ENCODE assay signal across 13 mouse cellular contexts in the genomic region with DNA sequence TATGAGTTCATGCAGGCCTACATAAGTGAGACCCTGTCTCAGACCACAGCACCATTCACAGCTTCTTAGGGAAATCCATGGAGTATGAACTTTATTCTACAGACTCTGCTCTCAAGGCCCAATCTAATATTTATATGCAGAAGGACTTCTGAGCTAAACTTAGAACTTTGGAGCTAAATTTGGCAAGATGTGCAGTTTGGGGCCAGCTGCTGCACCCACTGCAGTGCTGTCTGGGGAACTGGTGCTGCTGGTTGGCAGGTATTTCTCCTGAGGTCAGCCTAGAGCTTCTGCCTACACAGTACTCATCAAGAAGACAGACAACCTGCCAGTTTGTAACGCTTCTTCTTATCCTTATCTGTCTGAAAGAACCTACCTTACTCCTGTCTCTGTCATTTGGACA. TPM values are rescaled to one million over a fixed set of nuclear protein-coding genes. Genes with fewer than 3 reads are reported as not detected.
DNase-seq lines count a peak whose midpoint lies in the region; ATAC-seq and TF ChIP-seq lines count a peak whose summit lies in the region.
"Had no signal": no experiment of that assay in that cellular context is flagged by ENCODE, and none has a peak within 500 bp of the region (broad histone marks: within the 10 kb centered on the region; RNA-seq: fewer than 3 reads in every experiment).

No protein-coding gene starts in this region.

- DNase-seq in gastrocnemius, adult 18-20 months (ENCODE audit: low spot score), result peak; percentile 28
- DNase-seq in gastrocnemius, postnatal 36 days, result no peak
- DNase-seq in lung, embryonic 14.5 days, result no peak
- DNase-seq in lung, adult 18-20 months, result no peak
- DNase-seq in heart, adult 9 months (ENCODE audit: low spot score in 2 of 2), result peak; percentile 24 to 30
- DNase-seq in urinary bladder, postnatal 36 days (ENCODE audit: low spot score in 2 of 2), result no peak
- DNase-seq in testis, postnatal 14 days (ENCODE audit: low spot score), result no peak
- DNase-seq: adrenal gland, postnatal 25 days; cerebellum, adult 9-10 months had no signal

- no peak for TF ChIP-seq CTCF in lung, embryonic 14.5 days (IDR thresholded peaks at IDR 0.05; ENCODE audit: low read depth)

- no peak overlapping the region for H3ac ChIP-seq in myocyte (ENCODE audit: control insufficient read depth, insufficient read length)

- TF ChIP-seq POLR2A in myocyte (IDR thresholded peaks at IDR 0.05; ENCODE audit: insufficient read length, low read depth), result no peak

- H3K27me3 ChIP-seq in lung, embryonic 14.5 days (ENCODE audit: insufficient read depth, low read length), result no peaks in the 10 kb centered on the region
- H3K27me3 ChIP-seq in myocyte (ENCODE audit: control insufficient read depth, insufficient read depth, insufficient read length), result no peaks in the 10 kb centered on the region

- no peaks in the 10 kb centered on the region for H3K36me3 ChIP-seq in lung, embryonic 14.5 days (ENCODE audit: insufficient read depth)
- no peaks in the 10 kb centered on the region for H3K36me3 ChIP-seq in myocyte (ENCODE audit: control insufficient read depth, insufficient read depth)

- 71% methylated on average over 1 of the region's 1 CpGs for WGBS in lung, embryonic 14.5 days

- no peak overlapping the region for H3K9ac ChIP-seq in lung, embryonic 14.5 days

- peaks cover 5% of the 10 kb centered on the region for H3K4me1 ChIP-seq in lung, embryonic 14.5 days (ENCODE audit: insufficient read depth)

- H3K27ac ChIP-seq in lung, embryonic 14.5 days (ENCODE audit: low read depth), result peak overlapping the region; percentile 37; the same call in 1 of the 2 replicates
- H3K27ac ChIP-seq: macrophage had no signal

- H3K9me3 ChIP-seq in lung, embryonic 14.5 days (ENCODE audit: low read depth, low read length), result no peaks in the 10 kb centered on the region

- intact Hi-C loops in gastrocnemius, postnatal 36 days (cut with DNase I), result loop anchor here (5.0 kb wide), 1 partner anchor 40 kb away; no protein-coding TSS in a partner anchor

- H3K79me2 ChIP-seq in myocyte (ENCODE audit: control insufficient read depth, insufficient read depth), result peaks cover 20% of the 10 kb centered on the region

- no peak overlapping the region for H3K4me3 ChIP-seq in lung, embryonic 14.5 days (ENCODE audit: low read depth, low read length)
- no peak overlapping the region for H3K4me3 ChIP-seq in myocyte

- H3K4me2 ChIP-seq in lung, embryonic 14.5 days, result no peak overlapping the region
- H3K4me2 ChIP-seq in myocyte (ENCODE audit: low read depth), result peak overlapping the region; percentile 12

- no peak for ATAC-seq in lung, embryonic 14.5 days (ENCODE audit: insufficient read depth)

TF ChIP-seq in myocyte, 11 proteins besides CTCF, POLR2A, EP300 and RAD21:
- no peak for TF ChIP-seq REST (IDR thresholded peaks at IDR 0.05; ENCODE audit: insufficient read depth, insufficient read length)
- TF ChIP-seq TCF3 (IDR thresholded peaks at IDR 0.05; ENCODE audit: insufficient read length, low read depth), result no peak
- no peak for TF ChIP-seq E2F4 (IDR thresholded peaks at IDR 0.05; ENCODE audit: insufficient read depth)
- TF ChIP-seq MYOD1 (IDR thresholded peaks at IDR 0.05; ENCODE audit: control insufficient read depth in 1 of 3, insufficient read length in 2 of 3, low read depth in 2 of 3), result peak in 1 of 3 experiments; percentile 58
- peak in 1 of 3 experiments; percentile 51 for TF ChIP-seq MYOG (IDR thresholded peaks at IDR 0.05; ENCODE audit: control insufficient read depth in 1 of 3, insufficient read depth in 1 of 3, insufficient read length in 2 of 3, low read depth in 2 of 3)
- no peak for TF ChIP-seq SRF (IDR thresholded peaks at IDR 0.05; ENCODE audit: control insufficient read depth, insufficient read length, low read depth)
TF ChIP-seq in myocyte: peak in this region for 2.

RNA-seq across cellular contexts. Expression of a gene that starts 47.0 kb away (rescaled TPM):
- 100 to 1,000 TPM; 133 to 135 TPM for total RNA-seq in gastrocnemius, adult 18-20 months (2021)
- total RNA-seq in gastrocnemius, postnatal 36 days (2021), result 100 to 1,000 TPM in 1 of 2 experiments, 10 to 100 TPM in 1; 89.7 to 129 TPM
- 31.9 and 33.8 TPM in 2 replicates for polyA plus RNA-seq in lung, embryonic 14.5 days (2014; fragmentation: Nextera tagmentation; extraction: Ambion mirVana)
- 63.4 TPM for polyA plus RNA-seq in myocyte (2012; fragmentation: generic; extraction: Trizol)

RNA-seq across cellular contexts. Expression of a gene that starts 56.9 kb away (rescaled TPM):
- total RNA-seq in gastrocnemius, adult 18-20 months (2021), result not detected
- not detected for total RNA-seq in gastrocnemius, postnatal 36 days (2021)
- not detected in 2 replicates for polyA plus RNA-seq in lung, embryonic 14.5 days (2014; fragmentation: Nextera tagmentation; extraction: Ambion mirVana)
- polyA plus RNA-seq in myocyte (2012; fragmentation: generic; extraction: Trizol), result not detected
- total RNA-seq: adrenal gland, postnatal 25 days had no signal
- polyA plus RNA-seq: C2C12; gonadal fat pad, adult 2 months; macrophage had no signal

Comparison
In these comparisons a context has a peak if more than half of its experiments do, and no peak if none do; other contexts are left out.
1. DNase-seq: peak in gastrocnemius, adult 18-20 months (single experiment) and heart, adult 9 months (2 of 2); none in gastrocnemius, postnatal 36 days (0 of 2), lung, embryonic 14.5 days (single experiment), lung, adult 18-20 months (0 of 2), urinary bladder, postnatal 36 days (0 of 2) and testis, postnatal 14 days (single experiment).